Mouse (Mus musculus): ENCODE measurements around the gene Wars. TPM values are rescaled to one million over a fixed set of nuclear protein-coding genes. Genes with fewer than 3 reads are reported as not detected.
"Not testable (repeated sequence)": the region's sequence is repeated elsewhere in the genome, so short reads cannot be mapped to it uniquely, and the experiment has no call there.

Gene Wars
- total RNA-seq, 2 experiments from 2014 or later, result 29.1 to 41.2 TPM

DNA sequence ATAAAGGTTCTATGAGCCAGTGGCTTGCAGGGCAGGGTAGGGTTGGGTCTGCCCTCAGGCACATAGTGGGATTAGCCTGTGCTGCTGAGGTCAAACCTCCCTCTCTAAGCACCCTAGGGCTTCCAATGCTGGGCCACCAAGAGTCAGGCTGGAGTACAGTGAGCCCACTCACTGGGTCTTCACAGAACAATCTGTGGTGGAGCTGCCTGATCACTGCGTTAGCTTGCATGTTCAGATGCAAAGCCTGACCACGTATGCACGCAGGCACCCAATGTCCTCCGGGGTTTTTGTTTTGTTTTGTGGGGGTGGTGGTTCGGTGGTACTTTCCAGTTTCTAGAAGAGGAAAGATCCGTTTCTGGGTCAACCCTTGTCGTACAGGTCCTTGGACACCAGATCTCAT lies 36.9 kb downstream of the Wars start:
- DNase-seq, result no peak

DNA sequence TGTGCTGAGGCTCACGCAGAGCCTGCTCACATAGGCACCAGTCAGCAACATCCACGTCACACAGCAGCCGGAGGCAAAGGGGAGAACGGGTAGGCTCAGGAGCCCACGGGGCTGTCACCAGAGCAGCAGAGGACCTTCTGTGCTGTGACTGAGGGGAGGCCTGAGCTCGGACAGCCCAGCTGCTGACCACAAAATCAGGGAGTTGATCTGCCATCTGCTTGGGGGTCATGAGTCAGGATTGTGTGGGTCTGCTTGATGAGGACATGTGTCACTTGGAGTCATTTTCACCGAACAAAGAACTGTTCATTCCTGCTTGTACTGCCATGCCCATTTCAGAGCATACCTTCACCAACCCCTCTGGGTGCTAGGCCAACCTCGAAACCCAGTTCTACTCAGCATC lies 37.8 kb downstream of the Wars start:
- DNase-seq, result no peak

DNA sequence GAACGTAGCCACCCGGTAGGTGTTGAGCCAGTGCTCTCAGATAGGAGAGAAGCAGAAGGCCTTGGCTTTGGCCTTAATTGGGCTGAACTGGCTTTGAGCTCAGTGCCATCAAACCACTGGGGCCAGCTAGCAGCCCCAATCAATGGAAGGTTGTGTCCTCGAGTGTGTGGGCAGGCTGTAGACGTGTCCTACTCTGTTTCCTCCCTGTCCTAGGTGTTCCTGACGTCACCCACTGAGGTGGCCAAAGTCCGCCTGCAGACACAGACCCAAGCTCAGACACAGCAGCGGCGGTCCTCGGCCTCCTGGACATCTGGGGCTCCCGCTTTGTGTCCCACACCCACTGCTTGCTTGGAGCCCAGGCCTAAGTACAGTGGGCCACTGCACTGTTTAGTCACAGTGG lies 38.9 kb downstream of the Wars start:
- no peak for DNase-seq

DNA sequence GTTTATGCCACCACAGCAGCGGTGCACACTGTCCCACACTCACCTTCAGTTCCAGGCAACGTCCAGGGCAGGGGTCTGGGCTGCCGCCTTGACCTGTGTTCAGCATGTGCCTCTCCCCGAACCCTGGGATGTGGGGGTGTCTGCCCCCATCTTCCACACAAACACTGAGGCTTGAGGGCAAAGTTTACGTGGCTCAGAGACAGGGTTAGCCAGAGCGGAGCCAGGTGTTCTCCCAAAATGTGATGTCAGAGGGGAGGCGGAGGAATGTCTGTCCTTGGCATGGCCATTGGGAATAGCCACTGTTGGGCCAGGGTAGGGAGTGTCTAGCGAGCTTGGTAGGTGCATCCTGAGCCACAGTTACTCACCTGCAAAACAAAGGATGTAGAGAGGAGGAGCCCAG lies 41.2 kb downstream of the Wars start:
- DNase-seq, result no peak

DNA sequence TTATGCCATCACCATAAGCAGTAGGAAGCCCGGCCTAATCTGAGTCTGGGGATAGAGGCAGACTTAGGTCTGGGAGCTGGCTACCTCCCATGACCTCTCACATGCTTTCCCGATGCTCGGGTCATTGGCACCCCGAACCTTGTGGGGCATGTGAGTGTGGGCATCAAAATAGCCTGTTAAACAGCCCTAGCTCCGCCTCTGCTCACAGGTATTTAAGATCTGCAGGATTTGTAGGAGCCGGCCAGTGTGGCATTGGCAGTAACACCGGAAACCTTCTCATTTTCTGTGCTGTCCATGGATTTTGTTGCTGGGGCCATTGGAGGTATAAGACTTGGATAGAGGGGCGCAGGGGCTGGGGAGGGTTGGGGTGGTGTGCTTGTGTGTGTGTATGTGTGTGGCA lies 43.1 kb downstream of the Wars start:
- DNase-seq, result no peak

DNA sequence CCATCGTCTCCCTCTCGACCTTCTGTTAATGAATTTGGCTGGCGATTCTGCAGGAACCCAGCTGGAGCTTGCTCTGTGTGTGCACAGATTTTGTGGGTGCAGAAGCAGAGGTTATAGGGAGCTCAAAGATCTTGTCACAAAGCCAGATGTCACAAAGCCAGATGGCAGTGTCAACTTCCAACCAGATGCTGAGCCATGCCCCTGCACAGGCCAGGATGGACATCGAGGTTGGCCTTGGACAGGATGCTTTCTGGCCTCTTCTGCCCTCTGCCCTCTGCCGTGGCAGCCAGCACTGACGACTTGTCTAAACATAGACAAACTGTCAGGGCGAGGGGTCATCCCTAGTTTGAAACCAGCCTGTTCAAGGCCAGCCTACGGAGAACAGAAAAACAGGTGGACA lies 43.8 kb downstream of the Wars start:
- no peak for DNase-seq

DNA sequence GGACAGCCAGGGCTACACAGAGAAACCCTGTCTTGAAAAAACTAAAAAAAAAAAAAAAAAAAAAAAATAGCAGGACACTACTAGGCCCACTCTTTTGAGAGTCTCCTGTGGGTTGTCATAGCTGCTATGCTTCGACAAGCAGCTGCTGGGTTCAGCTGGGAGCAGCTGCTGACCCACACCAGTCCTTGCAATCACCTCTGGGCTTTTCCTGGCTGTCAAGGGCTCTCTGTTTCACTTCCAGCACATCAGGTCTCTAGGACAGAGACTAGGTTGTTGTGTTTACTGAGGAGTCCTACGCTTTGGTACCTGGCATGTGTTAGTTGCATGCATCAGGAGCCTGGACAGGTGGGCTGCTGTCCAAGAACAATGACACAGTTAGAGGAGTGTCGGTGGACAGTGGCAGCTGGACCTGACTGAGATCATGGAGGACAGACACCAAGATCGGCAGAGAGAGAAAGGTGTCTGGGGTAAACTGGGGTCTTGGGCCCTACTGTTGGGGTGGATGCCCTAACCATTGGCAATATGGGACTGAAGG lies 44.4 kb downstream of the Wars start:
- DNase-seq, result peak; percentile 47

DNA sequence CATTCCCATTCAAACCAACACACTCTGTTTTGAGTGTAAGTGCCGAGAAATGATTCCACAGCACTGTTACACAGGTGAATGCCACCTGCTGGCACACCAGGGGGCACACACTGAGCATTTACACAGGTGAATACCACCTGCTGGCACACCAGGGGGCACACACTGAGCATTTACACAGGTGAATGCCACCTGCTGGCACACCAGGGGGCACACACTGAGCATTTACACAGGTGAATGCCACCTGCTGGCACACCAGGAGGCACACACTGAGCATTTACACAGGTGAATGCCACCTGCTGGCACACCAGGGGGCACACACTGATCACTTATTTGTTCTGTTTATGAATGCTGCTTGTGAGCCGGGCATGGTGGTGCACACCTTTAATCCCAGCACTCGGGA lies 45.9 kb downstream of the Wars start:
- not testable (repeated sequence) for DNase-seq

DNA sequence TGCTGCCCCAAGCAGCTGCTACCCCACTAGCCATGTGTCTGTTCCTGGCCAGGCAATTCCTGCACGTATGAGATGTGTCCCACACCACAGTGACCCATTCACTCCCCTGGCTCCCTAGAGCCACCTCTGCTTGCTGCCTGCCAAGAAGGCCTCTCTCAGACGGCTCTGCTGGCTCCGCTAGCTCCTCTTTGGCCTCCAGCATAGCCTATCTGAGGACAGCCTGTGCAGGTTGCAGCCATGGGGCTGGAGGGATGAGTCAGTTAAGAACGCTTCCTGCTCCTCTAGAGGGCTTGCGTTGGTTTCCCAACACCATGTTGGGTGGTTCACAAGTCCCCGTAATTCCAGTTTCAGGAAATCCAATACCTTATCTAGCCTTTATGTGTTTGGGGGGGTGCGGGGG lies 51.3 kb downstream of the Wars start:
- DNase-seq, result peak; percentile 21 to 47

DNA sequence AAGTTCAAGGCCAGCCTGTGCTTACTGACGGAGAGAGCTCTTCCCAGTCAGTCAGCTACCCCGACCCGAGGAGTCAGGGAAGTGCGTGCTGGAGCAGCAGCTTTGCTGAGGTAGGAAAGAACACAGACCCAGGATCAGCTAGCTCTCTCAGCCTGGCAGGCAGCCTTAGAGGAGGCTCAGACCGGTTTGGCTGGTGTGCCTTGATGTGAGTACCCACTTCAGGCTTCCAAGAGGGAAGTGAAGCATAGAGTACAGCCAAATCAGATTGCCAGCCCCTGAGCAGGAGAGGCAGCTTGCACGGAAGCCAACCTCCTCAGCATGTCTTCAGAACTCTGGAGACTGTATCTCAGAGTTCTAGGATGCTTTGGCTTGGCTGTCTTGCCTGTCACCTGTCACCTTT lies 52.8 kb downstream of the Wars start:
- no peak for DNase-seq

DNA sequence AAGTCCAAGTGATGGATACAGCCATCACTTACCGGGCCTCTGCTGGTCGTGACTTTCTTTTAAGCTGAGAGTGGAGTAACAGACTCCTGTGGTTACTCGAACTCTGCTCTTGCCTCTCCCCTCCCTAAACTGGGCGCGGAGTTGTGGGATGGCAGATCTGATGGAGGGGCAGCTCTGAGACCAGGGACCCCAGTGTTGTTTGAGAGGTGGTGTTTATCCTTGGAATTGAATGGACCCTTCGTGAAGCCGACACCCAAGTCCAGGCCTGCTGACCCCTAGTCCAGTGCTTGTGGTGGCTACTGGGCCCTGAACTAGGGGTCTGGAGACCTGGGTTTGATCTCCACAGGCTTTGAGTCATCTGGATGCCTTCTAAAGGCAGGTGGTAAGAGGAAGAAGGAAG lies 57.3 kb downstream of the Wars start:
- DNase-seq, result no peak

DNA sequence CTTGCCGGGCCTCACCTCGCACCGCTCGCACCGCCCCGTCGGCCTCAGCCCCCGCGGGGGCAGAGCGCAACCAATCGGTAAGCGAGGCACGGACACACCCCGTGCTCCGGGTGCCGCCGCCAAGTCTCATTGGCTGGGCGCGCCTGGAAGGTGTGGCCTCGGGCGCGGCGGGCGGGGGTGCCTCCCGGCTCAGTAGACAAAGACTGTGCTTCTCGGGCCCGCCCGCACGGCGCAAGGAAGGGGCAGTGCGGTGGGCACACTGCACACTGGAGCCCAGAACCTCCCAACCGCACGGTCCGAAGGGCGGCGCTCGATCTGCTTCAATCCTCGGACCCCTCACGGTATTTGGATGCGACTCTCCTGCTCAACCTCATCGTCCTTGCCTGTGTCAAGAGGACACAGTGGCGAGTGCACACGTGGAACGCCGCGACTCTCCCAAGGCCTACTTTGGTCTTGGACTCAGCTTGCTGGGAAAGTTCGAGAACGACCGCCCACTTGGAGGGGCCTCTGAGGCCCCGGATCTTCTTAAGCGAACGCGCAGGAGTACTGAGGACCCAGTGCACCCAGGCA lies 58.0 kb downstream of the Wars start, which contains the start of the genes Slc25a29 and Slc25a47:
Gene Slc25a29, minus strand, starts transcription at position 44 of the 570 bp plus-strand sequence.
Gene Slc25a47, plus strand, starts transcription at position 207 of the 570 bp plus-strand sequence.
- peak; percentile 97 to 98 for DNase-seq

DNA sequence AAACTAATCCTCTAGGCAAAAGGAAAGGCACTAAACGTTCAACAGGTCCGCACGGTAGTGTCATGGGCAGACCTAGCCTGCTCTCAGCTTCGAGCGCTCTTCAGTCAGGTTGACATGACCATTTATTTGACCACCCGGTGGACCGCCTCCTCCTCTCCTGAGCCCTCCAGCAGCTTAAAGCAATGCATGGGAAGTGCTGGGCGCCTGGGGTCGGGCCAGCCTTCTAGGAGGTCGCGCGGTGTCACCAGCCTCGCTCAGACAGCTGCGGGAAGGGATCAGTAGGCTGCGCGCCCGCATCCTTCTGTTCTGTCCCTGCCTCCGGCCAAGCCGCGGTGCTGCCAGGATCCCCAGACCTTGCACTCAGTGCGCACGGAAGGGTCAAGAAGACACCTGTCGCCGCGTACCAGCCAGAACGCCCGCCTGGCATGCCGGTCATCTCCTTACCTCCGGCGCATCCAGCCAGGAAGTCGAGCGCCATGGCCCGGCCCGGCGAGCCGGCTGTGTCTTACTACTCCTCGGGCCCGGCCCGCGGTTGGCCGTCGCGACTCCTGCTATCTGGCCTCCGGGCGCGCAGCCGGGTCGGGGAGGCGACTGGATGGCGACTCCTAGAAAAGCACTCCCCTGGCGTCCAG lies 58.6 kb downstream of the Wars start:
- no peak for DNase-seq

DNA sequence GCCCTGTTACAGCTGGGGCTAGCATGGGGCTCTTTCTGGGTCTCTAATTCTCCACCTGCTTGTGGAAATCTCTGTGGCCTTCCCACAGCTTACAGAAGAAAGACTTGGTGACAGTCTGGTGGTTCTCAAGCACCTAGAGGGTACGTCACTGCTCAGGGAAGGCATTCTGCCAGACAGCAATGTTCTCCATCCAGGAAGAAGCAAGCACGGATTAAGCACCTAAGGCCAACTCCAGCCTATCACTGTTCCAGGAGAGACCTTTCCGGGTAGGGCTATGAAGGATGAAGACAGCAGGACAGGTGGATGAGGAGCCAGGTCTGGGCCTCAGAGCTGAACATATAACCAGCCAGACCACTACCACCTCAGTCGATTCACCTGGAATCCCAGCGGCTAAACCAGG lies 59.2 kb downstream of the Wars start:
- no peak for DNase-seq

DNA sequence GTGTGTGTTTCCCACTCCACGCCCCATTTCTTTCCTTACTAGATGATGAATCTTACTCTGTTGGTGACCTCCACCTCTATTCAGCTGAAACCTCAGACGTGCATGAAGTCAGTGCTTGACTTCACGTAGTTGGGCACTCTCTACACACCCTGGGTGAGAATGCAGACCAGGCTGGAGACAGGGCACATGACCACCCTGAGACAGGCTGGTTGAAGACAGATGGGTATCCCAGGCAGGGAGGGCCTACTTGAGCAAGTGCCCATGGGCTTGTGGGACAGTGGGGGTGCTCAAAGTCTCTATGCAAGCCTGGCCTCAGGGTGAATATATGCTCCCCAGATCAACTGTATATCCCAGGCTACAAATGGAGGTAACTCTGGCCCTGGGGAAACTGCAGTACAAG lies 59.6 kb downstream of the Wars start:
- no peak for DNase-seq

DNA sequence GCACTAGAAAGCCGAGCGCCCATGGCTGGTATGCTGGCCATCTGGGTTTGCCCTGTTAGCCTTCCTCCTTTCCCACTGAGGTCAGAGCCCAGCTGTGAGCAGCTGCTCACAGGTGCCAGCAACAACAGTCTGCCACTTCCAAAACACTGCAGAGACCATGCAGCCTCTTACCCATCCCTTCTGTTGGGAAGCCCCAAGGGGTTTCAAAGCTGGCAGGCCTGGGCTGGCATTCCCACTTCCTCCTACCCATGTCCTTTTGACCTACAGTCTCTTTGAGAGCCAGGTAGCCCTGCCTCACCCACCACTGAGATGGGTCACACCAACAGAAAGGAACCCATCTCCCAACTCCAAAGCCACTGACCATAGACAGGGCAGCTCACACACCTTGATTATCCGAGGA lies 60.6 kb downstream of the Wars start:
- DNase-seq, result no peak

DNA sequence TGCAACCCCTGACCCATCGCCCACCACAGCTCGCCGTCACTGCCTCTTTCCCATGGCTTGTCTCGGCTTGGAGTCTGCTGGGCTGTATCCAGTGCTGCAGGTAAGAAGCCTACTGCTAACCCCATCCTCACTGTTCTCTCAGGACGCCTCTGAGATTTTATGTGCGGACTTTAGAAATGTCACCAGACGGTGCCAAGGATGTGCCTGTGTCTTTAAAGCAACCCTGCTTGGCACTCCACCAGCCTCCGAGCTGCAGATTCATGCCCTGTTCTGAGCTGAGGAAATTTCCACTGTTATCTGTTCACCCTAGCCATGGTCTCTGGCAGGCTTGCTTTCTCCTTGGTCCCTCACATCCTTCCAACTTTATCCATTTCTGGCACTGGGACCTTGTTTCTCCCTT lies 61.1 kb downstream of the Wars start:
- DNase-seq, result peak in 1 of 2 experiments; percentile 35

DNA sequence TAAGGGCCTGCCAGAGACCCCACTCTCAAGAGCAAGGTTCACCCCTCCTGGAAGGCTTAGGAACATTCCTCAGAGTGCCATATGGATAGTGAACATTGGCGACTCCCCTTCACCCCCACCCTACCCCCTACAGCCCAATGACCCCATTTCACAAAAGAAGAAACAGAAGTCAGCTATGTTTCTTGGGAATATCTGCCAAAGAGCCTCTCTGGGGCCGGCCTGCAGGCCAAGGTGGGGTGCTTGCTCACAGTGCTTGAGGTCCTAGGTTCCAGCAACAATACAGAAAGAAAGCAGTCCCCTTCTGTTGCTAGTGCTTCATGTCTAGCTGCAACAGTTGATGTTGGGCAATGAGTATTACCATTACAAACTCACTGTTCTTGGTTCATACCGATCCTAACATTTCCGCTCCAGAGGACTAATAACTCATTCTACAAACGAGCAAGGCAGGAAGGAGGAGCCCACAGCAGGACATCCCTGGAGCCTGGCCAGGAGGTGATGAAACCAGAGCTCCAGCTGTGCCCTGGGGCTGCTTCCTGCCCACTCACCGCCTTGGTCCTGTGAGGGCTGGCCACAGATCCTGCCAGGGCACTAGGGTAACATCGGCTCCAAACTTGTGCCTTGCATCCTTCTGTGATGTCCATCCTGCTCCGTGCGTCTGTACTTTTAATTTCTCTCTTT lies 61.9 kb downstream of the Wars start:
- DNase-seq, result peak; percentile 65 to 68

DNA sequence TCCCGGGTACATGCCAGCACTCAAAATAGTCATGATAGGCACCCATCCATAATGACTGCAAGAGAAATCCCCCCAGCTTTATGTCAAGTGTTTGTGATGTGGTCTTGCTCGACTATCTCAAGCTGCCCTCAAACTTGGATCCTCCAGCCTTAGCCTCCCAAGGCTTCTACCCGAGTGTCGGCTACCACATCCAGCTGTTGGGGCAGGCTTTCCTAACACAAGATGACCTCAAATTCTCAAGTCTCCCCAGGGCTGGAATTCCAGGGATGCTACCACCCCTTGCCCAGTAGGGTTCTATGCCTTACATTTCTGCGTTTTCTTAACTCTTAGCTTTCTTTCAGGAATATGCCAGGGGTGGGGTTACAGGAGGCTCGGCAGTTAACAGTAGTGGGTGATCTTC lies 63.6 kb downstream of the Wars start:
- DNase-seq, result no peak

DNA sequence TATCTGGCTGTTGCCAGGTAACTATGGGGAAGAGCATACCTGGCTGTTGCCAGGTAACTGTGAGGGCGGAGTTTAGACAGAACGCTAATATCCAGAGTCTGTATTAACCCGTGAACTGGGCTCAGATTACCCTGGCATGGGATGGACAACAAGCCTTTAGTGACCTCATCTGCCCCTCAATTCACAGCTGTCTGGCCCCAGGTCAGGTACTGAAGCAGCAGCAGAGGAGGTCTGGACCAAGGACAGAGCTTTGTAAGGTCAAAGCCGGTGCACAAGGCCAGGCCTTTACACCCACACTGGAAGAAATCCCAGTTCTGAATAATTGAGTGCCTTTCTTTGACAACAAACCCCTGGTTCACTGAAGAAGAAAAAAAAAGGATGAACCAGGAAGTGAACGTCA lies 64.3 kb downstream of the Wars start:
- DNase-seq, result peak in 1 of 2 experiments; percentile 33

DNA sequence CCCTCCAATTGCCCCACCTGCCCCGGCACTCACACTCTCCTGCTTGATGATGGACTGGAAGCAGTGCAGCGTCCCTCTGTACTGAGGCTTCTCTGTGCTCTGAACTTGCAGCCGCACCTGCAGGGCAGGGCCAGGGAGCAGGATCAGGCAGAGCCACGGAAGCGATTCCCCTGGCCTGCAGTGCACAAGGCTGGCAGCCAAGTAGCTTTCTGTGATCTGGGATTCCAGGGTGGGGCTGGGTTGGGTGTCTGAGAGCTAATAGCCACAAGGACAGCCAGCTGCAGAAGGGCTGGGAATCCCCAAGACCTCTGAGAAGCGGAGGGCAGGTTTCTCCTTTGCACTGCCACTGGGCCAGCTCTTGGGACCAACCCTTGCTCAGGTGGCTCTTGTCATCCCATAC lies 66.3 kb downstream of the Wars start:
- no peak for DNase-seq

DNA sequence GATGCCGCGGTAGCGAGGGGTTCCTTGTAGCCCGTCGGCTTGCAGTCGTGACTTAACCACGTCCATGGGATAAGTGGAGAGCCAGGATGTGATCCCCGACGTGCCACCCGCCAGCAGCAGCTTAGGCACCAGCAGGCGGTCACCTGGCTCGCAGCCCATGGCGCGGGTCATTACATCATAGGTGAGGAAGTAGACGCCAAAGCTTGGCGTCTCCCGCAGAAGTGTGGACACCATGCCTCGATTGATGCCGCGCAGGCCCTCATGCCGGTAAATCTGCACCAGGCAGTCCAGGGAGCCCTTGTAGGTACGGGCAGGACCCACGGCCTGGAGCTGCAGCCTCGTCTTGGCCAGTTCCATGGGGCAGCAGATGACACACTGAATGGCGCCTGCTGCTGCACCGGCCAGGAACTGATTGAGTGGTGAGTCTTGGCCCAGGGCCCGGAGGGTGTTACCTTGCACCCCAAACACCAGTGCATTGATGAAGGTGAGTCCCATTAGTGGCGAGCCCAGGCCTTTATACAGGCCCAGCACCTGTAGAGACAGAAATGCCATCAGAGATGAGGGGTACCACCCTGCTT lies 66.9 kb downstream of the Wars start:
- no peak for DNase-seq

DNA sequence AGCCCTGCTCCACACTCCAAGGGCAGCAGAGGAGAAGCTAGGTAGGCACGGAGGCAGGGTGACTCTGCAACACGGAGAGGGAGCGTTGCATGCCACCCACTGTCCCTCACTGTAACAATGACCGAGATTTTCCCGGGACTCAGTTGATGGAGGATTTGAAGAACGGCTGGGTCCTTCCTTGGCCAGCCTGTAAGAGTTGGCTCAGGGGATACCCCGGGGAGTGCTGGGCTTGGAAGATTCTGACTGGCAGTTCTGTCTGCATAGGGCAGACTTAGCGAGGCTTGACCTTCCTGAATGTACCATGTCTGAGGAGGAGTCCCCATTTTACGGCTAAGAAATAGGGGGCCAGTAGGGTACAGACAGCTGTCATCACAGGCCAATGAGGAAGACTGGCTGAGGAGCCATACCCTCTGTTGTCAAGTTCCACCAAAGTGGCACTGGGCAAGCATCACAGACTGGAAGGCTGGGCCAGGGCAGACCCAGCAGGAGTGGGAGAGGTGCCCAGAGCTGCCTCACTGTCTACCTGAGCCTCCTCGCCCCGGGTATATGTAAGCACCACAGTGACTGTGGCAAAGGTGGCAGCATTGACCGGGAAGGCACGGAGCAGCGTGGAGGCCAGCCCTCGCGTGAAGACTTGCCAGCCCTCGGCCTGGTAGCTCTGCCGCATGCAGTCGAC lies 67.6 kb downstream of the Wars start:
- no peak for DNase-seq
